Mouse (Mus musculus): ENCODE results near the gene Camta1.

Gene Camta1

GRCm38 (mm10) chr4:151352249-151352648 lies 509.4 kb downstream of the Camta1 start:
- ATAC-seq (ENCODE audit: insufficient number of reproducible peaks, low FRiP score, low TSS enrichment) = no peak

GRCm38 (mm10) chr4:151351757-151352156 lies 509.9 kb downstream of the Camta1 start:
- ATAC-seq (ENCODE audit: insufficient number of reproducible peaks, low FRiP score, low TSS enrichment) = no peak

GRCm38 (mm10) chr4:151347620-151348019 lies 514.1 kb downstream of the Camta1 start:
- ATAC-seq (ENCODE audit: insufficient number of reproducible peaks, low FRiP score, low TSS enrichment) = no peak

GRCm38 (mm10) chr4:151346673-151347072 lies 515.0 kb downstream of the Camta1 start:
- ATAC-seq (ENCODE audit: insufficient number of reproducible peaks, low FRiP score, low TSS enrichment) = no peak

- ATAC-seq (ENCODE audit: insufficient number of reproducible peaks, low FRiP score, low TSS enrichment) = no peak
Observed at GRCm38 (mm10) chr4:151344811-151345210, 516.9 kb downstream of the Camta1 start.

GRCm38 (mm10) chr4:151339421-151339820 lies 522.3 kb downstream of the Camta1 start:
- peak; percentile 76 for ATAC-seq (ENCODE audit: insufficient number of reproducible peaks, low FRiP score, low TSS enrichment)

GRCm38 (mm10) chr4:151338931-151339330 lies 522.7 kb downstream of the Camta1 start:
- ATAC-seq (ENCODE audit: insufficient number of reproducible peaks, low FRiP score, low TSS enrichment) = no peak

GRCm38 (mm10) chr4:151337543-151337942 lies 524.1 kb downstream of the Camta1 start:
- ATAC-seq (ENCODE audit: insufficient number of reproducible peaks, low FRiP score, low TSS enrichment) = no peak

- no peak for ATAC-seq (ENCODE audit: insufficient number of reproducible peaks, low FRiP score, low TSS enrichment)
Observed at GRCm38 (mm10) chr4:151336413-151336812, 525.3 kb downstream of the Camta1 start.

GRCm38 (mm10) chr4:151334951-151335742 lies 526.5 kb downstream of the Camta1 start:
- ATAC-seq (ENCODE audit: insufficient number of reproducible peaks, low FRiP score, low TSS enrichment) = no peak

- no peak for ATAC-seq (ENCODE audit: insufficient number of reproducible peaks, low FRiP score, low TSS enrichment)
Observed at GRCm38 (mm10) chr4:151332074-151332849, 529.4 kb downstream of the Camta1 start.

GRCm38 (mm10) chr4:151330983-151331382 lies 530.7 kb downstream of the Camta1 start:
- no peak for ATAC-seq (ENCODE audit: insufficient number of reproducible peaks, low FRiP score, low TSS enrichment)

GRCm38 (mm10) chr4:151328071-151328470 lies 533.6 kb downstream of the Camta1 start:
- ATAC-seq (ENCODE audit: insufficient number of reproducible peaks, low FRiP score, low TSS enrichment) = no peak

- no peak for ATAC-seq (ENCODE audit: insufficient number of reproducible peaks, low FRiP score, low TSS enrichment)
Observed at GRCm38 (mm10) chr4:151326971-151327686, 534.5 kb downstream of the Camta1 start.

- no peak for ATAC-seq (ENCODE audit: insufficient number of reproducible peaks, low FRiP score, low TSS enrichment)
Observed at GRCm38 (mm10) chr4:151316428-151316827, 545.2 kb downstream of the Camta1 start.

GRCm38 (mm10) chr4:151315726-151316125 lies 546.0 kb downstream of the Camta1 start:
- ATAC-seq (ENCODE audit: insufficient number of reproducible peaks, low FRiP score, low TSS enrichment) = no peak

- ATAC-seq (ENCODE audit: insufficient number of reproducible peaks, low FRiP score, low TSS enrichment) = no peak
Observed at GRCm38 (mm10) chr4:151310773-151311172, 550.9 kb downstream of the Camta1 start.

GRCm38 (mm10) chr4:151310056-151310685 lies 551.5 kb downstream of the Camta1 start:
- peak; percentile 46; the same call in 1 of the 2 replicates for ATAC-seq (ENCODE audit: insufficient number of reproducible peaks, low FRiP score, low TSS enrichment)

- ATAC-seq (ENCODE audit: insufficient number of reproducible peaks, low FRiP score, low TSS enrichment) = no peak
Observed at GRCm38 (mm10) chr4:151306890-151307289, 554.8 kb downstream of the Camta1 start.

GRCm38 (mm10) chr4:151306311-151306765 lies 555.3 kb downstream of the Camta1 start:
- 0 out of 2 replicates have a peak, but pooled peaks have one; percentile 27 for ATAC-seq (ENCODE audit: insufficient number of reproducible peaks, low FRiP score, low TSS enrichment)
